Mouse (Mus musculus) MEL (cell line): Measurements from ENCODE around the gene Pold1. TPM values are rescaled to one million over a fixed set of nuclear protein-coding genes. Genes with fewer than 3 reads are reported as not detected.

Source experiments
- DNase-seq: peaks from one replicate; pipeline ENCODE4 v3.0.0; 2011; ENCODE audit warnings: low read depth, low spot score
- H3K27ac ChIP-seq: 2 replicates; pipeline ENCODE4 v1.5.1; 2012; ENCODE audit warnings: low read depth, mild to moderate bottlenecking, control low read depth, low read length, moderate library complexity; ENCODE audit not compliant: control insufficient read depth
- H3K27me3 ChIP-seq, 2 experiments: fragments of 150-350 bp in 1 of 2; sonication (generic) in 1 of 2; 2 replicates each; pipeline ENCODE4 v1.6.1; 2012; ENCODE audit warnings: low read length in 2 of 2, mild to moderate bottlenecking in 2 of 2, improper control_type of control experiment in 1 of 2, moderate library complexity in 1 of 2; ENCODE audit not compliant: insufficient read depth in 2 of 2, control insufficient read depth in 1 of 2
- H3K36me3 ChIP-seq, 2 experiments: 2 replicates each; pipeline ENCODE4 v1.6.1; 2012 to 2014; ENCODE audit warnings: low read length in 2 of 2, improper control_type of control experiment in 1 of 2, inconsistent platforms in 1 of 2, mild to moderate bottlenecking in 1 of 2; ENCODE audit not compliant: insufficient read depth in 2 of 2, control insufficient read depth in 1 of 2
- H3K4me1 ChIP-seq, 2 experiments: fragments of 150-350 bp in 1 of 2; sonication (generic) in 1 of 2; 2 replicates each; pipeline ENCODE4 v1.6.1; 2012; ENCODE audit warnings: low read length in 2 of 2, improper control_type of control experiment in 1 of 2, mild to moderate bottlenecking in 1 of 2; ENCODE audit not compliant: insufficient read depth in 2 of 2, control insufficient read depth in 1 of 2
- H3K4me3 ChIP-seq, 2 experiments: fragments of 150-350 bp in 1 of 2; sonication (generic) in 1 of 2; 2 replicates each; pipeline ENCODE4 v1.5.1; 2012; ENCODE audit warnings: low read depth in 2 of 2, low read length in 2 of 2, mild to moderate bottlenecking in 2 of 2, moderate library complexity in 2 of 2, control low read depth in 1 of 2, improper control_type of control experiment in 1 of 2; ENCODE audit not compliant: control insufficient read depth in 1 of 2, insufficient read depth in 1 of 2
- H3K79me2 ChIP-seq: 2 replicates; pipeline ENCODE4 v1.6.1; 2012; ENCODE audit warnings: mild to moderate bottlenecking, low read length, moderate library complexity; ENCODE audit not compliant: control insufficient read depth, poor library complexity, insufficient read depth
- H3K9ac ChIP-seq: 2 replicates; pipeline ENCODE4 v1.6.1; 2012; ENCODE audit warnings: low read depth, mild to moderate bottlenecking, control low read depth, low read length, moderate library complexity; ENCODE audit not compliant: control insufficient read depth, poor library complexity, severe bottlenecking
- H3K9me3 ChIP-seq: fragments of 150-350 bp; sonication (generic); replicated peaks from 2 replicates; pipeline ENCODE4 v1.6.1; 2012; ENCODE audit warnings: mild to moderate bottlenecking, low read length, improper control_type of control experiment, moderate library complexity; ENCODE audit not compliant: insufficient read depth
- BHLHE40 ChIP-seq: IDR thresholded peaks from 2 replicates; pipeline ENCODE4 v1.6.1; 2012; ENCODE audit warnings: low read depth, mild to moderate bottlenecking, inconsistent platforms, low read length, improper control_type of control experiment, borderline replicate concordance
- CHD1 ChIP-seq: IDR thresholded peaks from 2 replicates; pipeline ENCODE4 v1.6.1; 2012; ENCODE audit warnings: low read depth, mild to moderate bottlenecking, inconsistent platforms, low read length, improper control_type of control experiment
- CHD2 ChIP-seq: IDR thresholded peaks from 2 replicates; pipeline ENCODE4 v1.6.1; 2011; ENCODE audit warnings: low read length, improper control_type of control experiment
- ELF1 ChIP-seq: IDR thresholded peaks from 2 replicates; pipeline ENCODE4 v1.6.1; 2014; ENCODE audit warnings: low read depth, mild to moderate bottlenecking, inconsistent platforms, low read length, improper control_type of control experiment, moderate library complexity
- HCFC1 ChIP-seq: IDR thresholded peaks from 2 replicates; pipeline ENCODE4 v1.6.1; 2012; ENCODE audit warnings: low read depth, mild to moderate bottlenecking, inconsistent platforms, low read length, improper control_type of control experiment, moderate library complexity
- KAT2A ChIP-seq: conservative IDR thresholded peaks from 2 replicates; pipeline ENCODE4 v1.6.1; 2012; ENCODE audit warnings: low read depth, low read length, improper control_type of control experiment, inconsistent platforms
- MAFK ChIP-seq: IDR thresholded peaks from 2 replicates; pipeline ENCODE4 v1.6.1; 2011; ENCODE audit warnings: low read depth, mild to moderate bottlenecking, low read length, improper control_type of control experiment, borderline replicate concordance
- MAZ ChIP-seq: IDR thresholded peaks from 2 replicates; pipeline ENCODE4 v1.6.1; 2012; ENCODE audit warnings: low read depth, mild to moderate bottlenecking, inconsistent platforms, low read length, improper control_type of control experiment
- MXI1 ChIP-seq: IDR thresholded peaks from 2 replicates; pipeline ENCODE4 v1.6.1; 2011; ENCODE audit warnings: mild to moderate bottlenecking, low read depth, low read length, improper control_type of control experiment
- MYC ChIP-seq: IDR thresholded peaks from 2 replicates; pipeline ENCODE4 v1.6.1; 2011; ENCODE audit warnings: low read depth, mild to moderate bottlenecking, low read length, improper control_type of control experiment, moderate library complexity
- NRF1 ChIP-seq: IDR thresholded peaks from 2 replicates; pipeline ENCODE4 v1.6.1; 2014; ENCODE audit warnings: low read depth, mild to moderate bottlenecking, inconsistent platforms, low read length, improper control_type of control experiment, moderate library complexity; ENCODE audit not compliant: poor library complexity, insufficient read depth, severe bottlenecking
- POLR2A ChIP-seq, 2 experiments: IDR thresholded peaks; 2 replicates each; pipeline ENCODE4 v1.6.1; 2011 to 2012; ENCODE audit warnings: low read length in 2 of 2, mild to moderate bottlenecking in 2 of 2, control low read depth in 1 of 2, improper control_type of control experiment in 1 of 2, low read depth in 1 of 2, moderate library complexity in 1 of 2; ENCODE audit not compliant: control insufficient read depth in 1 of 2, insufficient read depth in 1 of 2, poor library complexity in 1 of 2
- POLR2AphosphoS5 ChIP-seq: IDR thresholded peaks from 2 replicates; pipeline ENCODE4 v1.6.1; 2012; ENCODE audit warnings: low read depth, borderline replicate concordance, mild to moderate bottlenecking, inconsistent platforms, low read length, moderate library complexity, mixed read lengths
- RAD21 ChIP-seq: IDR thresholded peaks from 2 replicates; pipeline ENCODE4 v1.6.1; 2011; ENCODE audit warnings: mild to moderate bottlenecking, low read depth, low read length, improper control_type of control experiment
- RCOR1 ChIP-seq: IDR thresholded peaks from 2 replicates; pipeline ENCODE4 v1.6.1; 2012; ENCODE audit warnings: low read depth, mild to moderate bottlenecking, inconsistent platforms, low read length, improper control_type of control experiment
- SIN3A ChIP-seq: IDR thresholded peaks from 2 replicates; pipeline ENCODE4 v1.6.1; 2012; ENCODE audit warnings: low read length, improper control_type of control experiment, inconsistent platforms
- SMC3 ChIP-seq: IDR thresholded peaks from 2 replicates; pipeline ENCODE4 v1.6.1; 2011; ENCODE audit warnings: low read depth, low read length, improper control_type of control experiment
- TCF12 ChIP-seq: IDR thresholded peaks from 2 replicates; pipeline ENCODE4 v1.6.1; 2014; ENCODE audit warnings: low read depth, mild to moderate bottlenecking, inconsistent platforms, low read length, improper control_type of control experiment, moderate library complexity
- UBTF ChIP-seq: IDR thresholded peaks from 2 replicates; pipeline ENCODE4 v1.6.1; 2012; ENCODE audit warnings: low read depth, mild to moderate bottlenecking, inconsistent platforms, low read length, improper control_type of control experiment, moderate library complexity, borderline replicate concordance; ENCODE audit not compliant: insufficient read depth
- USF1 ChIP-seq: IDR thresholded peaks from 2 replicates; pipeline ENCODE4 v1.6.1; 2014; ENCODE audit warnings: low read depth, mild to moderate bottlenecking, inconsistent platforms, low read length, improper control_type of control experiment, moderate library complexity
- ZMIZ1 ChIP-seq: IDR thresholded peaks from 2 replicates; pipeline ENCODE4 v1.6.1; 2012; ENCODE audit warnings: low read depth, mild to moderate bottlenecking, inconsistent platforms, low read length, improper control_type of control experiment, moderate library complexity
- ZNF384 ChIP-seq: IDR thresholded peaks from 2 replicates; pipeline ENCODE4 v1.6.1; 2012; ENCODE audit warnings: low read depth, mild to moderate bottlenecking, inconsistent platforms, low read length, improper control_type of control experiment
- polyA plus RNA-seq, 2 experiments: library from polyadenylated mRNA; stranded (reverse) in 1 of 2; unstranded in 1 of 2; fragments of >175 nt in 1 of 2; fragments of >200 nt in 1 of 2; gene quantifications; 2 replicates each; pipeline versions ENCODE4 v1.2.1 to v1.2.4; 2012; ENCODE audit warnings: low replicate concordance in 2 of 2, low read depth in 1 of 2; ENCODE audit not compliant: insufficient read length in 2 of 2, insufficient read depth in 1 of 2, missing spikeins in 1 of 2
- total RNA-seq: library from RNA; depleted of rRNA; stranded (reverse); fragments of 300-350 nt; gene quantifications from 2 replicates; pipeline ENCODE4 v1.2.3, GENCODE M21; 2012

Gene Pold1
- total and polyA plus RNA-seq, 3 experiments: 87.8 to 104 TPM; not detected in 1

GRCm38 (mm10) chr7:44495992-44496770 lies 52.5 kb downstream of the Pold1 start, which contains the start of the genes Emc10 and Fam71e1 (continued):
- peak; percentile 57 for TF ChIP-seq ZMIZ1
- no peak for TF ChIP-seq MAZ
- TF ChIP-seq HCFC1: peak; percentile 86
- no peak for TF ChIP-seq MAFK

- peaks cover 15% of the 10 kb centered on the region for H3K79me2 ChIP-seq
- no peak overlapping the region for H3K27ac ChIP-seq
- H3K9me3 ChIP-seq: no peaks in the 10 kb centered on the region
- peaks cover 0 to 4% of the 10 kb centered on the region in 2 experiments; a peak in 3 of 4 replicates for H3K36me3 ChIP-seq
- H3K4me3 ChIP-seq: peak overlapping the region; percentile 86 to 87; a peak in 3 of 4 replicates
- no peaks in the 10 kb centered on the region for H3K27me3 ChIP-seq
- no peak for TF ChIP-seq BHLHE40
- TF ChIP-seq RAD21: no peak
- TF ChIP-seq MXI1: no peak
- no peak for TF ChIP-seq UBTF
- no peak for TF ChIP-seq SIN3A
- no peak for TF ChIP-seq USF1
- TF ChIP-seq CHD1: no peak
- no peak for TF ChIP-seq CHD2
- no peak for TF ChIP-seq RCOR1
- no peak for TF ChIP-seq TCF12
- no peak for TF ChIP-seq MYC
- TF ChIP-seq POLR2AphosphoS5: no peak
- TF ChIP-seq NRF1: no peak
- no peak for TF ChIP-seq ELF1
- no peak for TF ChIP-seq KAT2A
- no peak for TF ChIP-seq POLR2A (IDR thresholded peaks at IDR 0.05; ENCODE audit: control insufficient read depth in 1 of 2, insufficient read depth in 1 of 2, low read depth in 1 of 2, low read length in 2 of 2, poor library complexity in 1 of 2)
- no peak for TF ChIP-seq ZMIZ1
- no peak for TF ChIP-seq SMC3
- no peak for TF ChIP-seq ZNF384
- H3K9ac ChIP-seq: peak overlapping the region; percentile 95
- no peak for DNase-seq
- H3K4me1 ChIP-seq: peaks cover 0 to 12% of the 10 kb centered on the region in 2 experiments; a peak in 2 of 4 replicates
These were observed 53.6 kb downstream of the Pold1 start for GRCm38 (mm10) chr7:44495086-44495485.
